Mouse (Mus musculus): ENCODE data around the gene Nmt1.

The Nmt1 gene

GRCm38 (mm10) chr11:103074796-103075323, 46.9 kb downstream of the Nmt1 start:
- peak; percentile 18 for DNase-seq (ENCODE audit: extremely low read depth, insufficient read length, low spot score)

GRCm38 (mm10) chr11:103076010-103076409, 48.0 kb downstream of the Nmt1 start:
- DNase-seq (ENCODE audit: extremely low read depth, insufficient read length, low spot score): no peak

- no peak for DNase-seq (ENCODE audit: extremely low read depth, insufficient read length, low spot score)
Observed at GRCm38 (mm10) chr11:103076581-103076980, 48.6 kb downstream of the Nmt1 start.

- DNase-seq (ENCODE audit: extremely low read depth, insufficient read length, low spot score): no peak
Observed at GRCm38 (mm10) chr11:103078131-103078530, 50.1 kb downstream of the Nmt1 start.

GRCm38 (mm10) chr11:103080323-103081091, 52.5 kb downstream of the Nmt1 start:
- DNase-seq (ENCODE audit: extremely low read depth, insufficient read length, low spot score): no peak

- no peak for DNase-seq (ENCODE audit: extremely low read depth, insufficient read length, low spot score)
Observed at GRCm38 (mm10) chr11:103081631-103082030, 53.6 kb downstream of the Nmt1 start.

- DNase-seq (ENCODE audit: extremely low read depth, insufficient read length, low spot score): no peak
Observed at GRCm38 (mm10) chr11:103093306-103093705, 65.3 kb downstream of the Nmt1 start.

GRCm38 (mm10) chr11:103093862-103094833, 66.2 kb downstream of the Nmt1 start:
- peak; percentile 91 for DNase-seq (ENCODE audit: extremely low read depth, insufficient read length, low spot score)

- no peak for DNase-seq (ENCODE audit: extremely low read depth, insufficient read length, low spot score)
Observed at GRCm38 (mm10) chr11:103095107-103095670, 67.2 kb downstream of the Nmt1 start.

- DNase-seq (ENCODE audit: extremely low read depth, insufficient read length, low spot score): no peak
Observed at GRCm38 (mm10) chr11:103095801-103096200, 67.8 kb downstream of the Nmt1 start.

GRCm38 (mm10) chr11:103096979-103097894, 69.2 kb downstream of the Nmt1 start:
- peak; percentile 80 for DNase-seq (ENCODE audit: extremely low read depth, insufficient read length, low spot score)

- DNase-seq (ENCODE audit: extremely low read depth, insufficient read length, low spot score): no peak
Observed at GRCm38 (mm10) chr11:103098531-103099190, 70.7 kb downstream of the Nmt1 start.

- no peak for DNase-seq (ENCODE audit: extremely low read depth, insufficient read length, low spot score)
Observed at GRCm38 (mm10) chr11:103099352-103099940, 71.5 kb downstream of the Nmt1 start.

GRCm38 (mm10) chr11:103100361-103100760, 72.4 kb downstream of the Nmt1 start:
- no peak for DNase-seq (ENCODE audit: extremely low read depth, insufficient read length, low spot score)

GRCm38 (mm10) chr11:103101481-103101865, 73.5 kb downstream of the Nmt1 start, which contains the start of the genes Plcd3 and Acbd4:
Gene Plcd3 (minus strand): TSS chr11:103101658.
Gene Acbd4 (plus strand): TSS chr11:103101682.
- peak; percentile 88 for DNase-seq (ENCODE audit: extremely low read depth, insufficient read length, low spot score)

GRCm38 (mm10) chr11:103101866-103102501, 74.0 kb downstream of the Nmt1 start:
- peak; percentile 75 for DNase-seq (ENCODE audit: extremely low read depth, insufficient read length, low spot score)

GRCm38 (mm10) chr11:103102725-103103349, 74.8 kb downstream of the Nmt1 start:
- peak; percentile 99 for DNase-seq (ENCODE audit: extremely low read depth, insufficient read length, low spot score)

- DNase-seq (ENCODE audit: extremely low read depth, insufficient read length, low spot score): no peak
Observed at GRCm38 (mm10) chr11:103103621-103104020, 75.6 kb downstream of the Nmt1 start.
